Mouse (Mus musculus) heart, embryonic 10.5 days (tissue): ENCODE results near the gene Mdm2. TPM values are rescaled to one million over a fixed set of nuclear protein-coding genes. Genes with fewer than 3 reads are reported as not detected.
A peak's percentile ranks its signal among the peaks of the same experiment; 100 is the strongest.
"Not testable (repeated sequence)": the region's sequence is repeated elsewhere in the genome, so short reads cannot be mapped to it uniquely, and the experiment has no call there.

ENCODE experiments used
- DNase-seq: peaks from one replicate; pipeline ENCODE4 v3.0.0-alpha.2; 2017; ENCODE audit warnings: low spot score
- H3K27ac ChIP-seq: fragments of 300-500 bp; sonication (generic); 2 replicates; pipeline ENCODE4 v1.5.1; 2016; ENCODE audit warnings: mild to moderate bottlenecking
- H3K27me3 ChIP-seq: fragments of 300-500 bp; sonication (generic); 2 replicates; pipeline ENCODE4 v1.6.1; 2016; ENCODE audit warnings: mild to moderate bottlenecking; ENCODE audit not compliant: poor library complexity, insufficient read depth, severe bottlenecking
- H3K36me3 ChIP-seq: fragments of 300-500 bp; sonication (generic); 2 replicates; pipeline ENCODE4 v1.6.1; 2016; ENCODE audit warnings: mild to moderate bottlenecking, moderate library complexity
- H3K4me1 ChIP-seq: fragments of 300-500 bp; sonication (generic); 2 replicates; pipeline ENCODE4 v1.6.1; 2016; ENCODE audit warnings: mild to moderate bottlenecking
- H3K4me3 ChIP-seq: fragments of 300-500 bp; sonication (generic); 2 replicates; pipeline ENCODE4 v1.5.1; 2016; ENCODE audit warnings: mild to moderate bottlenecking, moderate library complexity
- H3K9me3 ChIP-seq: fragments of 300-500 bp; sonication (generic); 2 replicates; pipeline ENCODE4 v1.6.1; 2016; ENCODE audit warnings: mild to moderate bottlenecking, moderate library complexity
- WGBS: fragments of 180-500 bp; shearing (Covaris S2); methylation state at CpG from one replicate; pipeline ENCODE4 v1.1.7; 2016; 5-methylcytosine and 5-hydroxymethylcytosine counted together
- polyA plus RNA-seq: library from polyadenylated mRNA; unstranded; fragments of >200 nt; fragmentation: Nextera tagmentation; extraction: Ambion mirVana; gene quantifications from 2 replicates; pipeline ENCODE4 v1.2.1, GENCODE M21; 2016

Gene Mdm2
- polyA plus RNA-seq, 1 experiment from 2014 or later, result 56.4 TPM

- H3K27me3 ChIP-seq, result no peaks in the 10 kb centered on the region
- H3K4me1 ChIP-seq, result 0 out of 2 replicates have a peak, but pooled peaks cover 6% of the 10 kb centered on the region
- no peaks in the 10 kb centered on the region for H3K36me3 ChIP-seq
- DNase-seq, result no peak
- H3K4me3 ChIP-seq, result no peak overlapping the region
- H3K27ac ChIP-seq, result no peak overlapping the region
- H3K9me3 ChIP-seq, result no peaks in the 10 kb centered on the region
- 79% methylated on average over 7 of the region's 7 CpGs for WGBS
These were observed 15.1 kb upstream of the Mdm2 start for GRCm38 (mm10) chr10:117725671-117726070.

- no peaks in the 10 kb centered on the region for H3K36me3 ChIP-seq
- 0 out of 2 replicates have a peak, but pooled peaks cover 6% of the 10 kb centered on the region for H3K4me1 ChIP-seq
- H3K9me3 ChIP-seq, result no peaks in the 10 kb centered on the region
- H3K4me3 ChIP-seq, result no peak overlapping the region
- 89% methylated on average over 3 of the region's 3 CpGs for WGBS
- H3K27me3 ChIP-seq, result no peaks in the 10 kb centered on the region
- DNase-seq, result no peak
- H3K27ac ChIP-seq, result no peak overlapping the region
These were observed 14.3 kb upstream of the Mdm2 start for GRCm38 (mm10) chr10:117724804-117725361.

- Histone ChIP-seq H3K4me1 (0 out of 2 replicates have a peak, but pooled peaks cover 6% of the 10 kb centered on the region), H3K27ac (no peak overlapping the region), H3K4me3 (no peak overlapping the region), H3K36me3 (no peaks in the 10 kb centered on the region), H3K9me3 (no peaks in the 10 kb centered on the region), H3K27me3 (no peaks in the 10 kb centered on the region)
- WGBS, result 73% methylated on average over 5 of the region's 5 CpGs
- no peak for DNase-seq
These were observed 13.7 kb upstream of the Mdm2 start for GRCm38 (mm10) chr10:117724136-117724718.

- H3K9me3 ChIP-seq, result no peaks in the 10 kb centered on the region
- no peaks in the 10 kb centered on the region for H3K36me3 ChIP-seq
- DNase-seq, result no peak
- no peak overlapping the region for H3K4me3 ChIP-seq
- peak overlapping the region; percentile 75 for H3K27ac ChIP-seq
- WGBS, result 60% methylated on average over 19 of the region's 19 CpGs
- H3K4me1 ChIP-seq, result peaks cover 20% of the 10 kb centered on the region
- H3K27me3 ChIP-seq, result no peaks in the 10 kb centered on the region
These were observed 7.9 kb upstream of the Mdm2 start for GRCm38 (mm10) chr10:117718161-117719119.

- Histone ChIP-seq H3K36me3 (no peaks in the 10 kb centered on the region), H3K27ac (peak overlapping the region; percentile 75), H3K4me1 (peaks cover 20% of the 10 kb centered on the region), H3K9me3 (no peaks in the 10 kb centered on the region), H3K4me3 (0 out of 2 replicates have a peak overlapping the region, but pooled peaks have one; percentile 12), H3K27me3 (no peaks in the 10 kb centered on the region)
- DNase-seq, result no peak
- WGBS, result 7% methylated on average over 4 of the region's 4 CpGs
These were observed 7.0 kb upstream of the Mdm2 start for GRCm38 (mm10) chr10:117717583-117717982.

- Histone ChIP-seq H3K36me3 (no peaks in the 10 kb centered on the region), H3K27ac (peak overlapping the region; percentile 75; the same call in 1 of the 2 replicates), H3K4me1 (peaks cover 22% of the 10 kb centered on the region), H3K27me3 (no peaks in the 10 kb centered on the region), H3K4me3 (no peak overlapping the region), H3K9me3 (no peaks in the 10 kb centered on the region)
- DNase-seq, result peak; percentile 33
- WGBS, result 87% methylated on average over 3 of the region's 3 CpGs
These were observed 6.1 kb upstream of the Mdm2 start for GRCm38 (mm10) chr10:117716686-117717085.

- WGBS, result 89% methylated on average over 1 of the region's 1 CpGs
- H3K4me3 ChIP-seq, H3K9me3 ChIP-seq, H3K36me3 ChIP-seq, DNase-seq, H3K27ac ChIP-seq, H3K27me3 ChIP-seq: not testable (repeated sequence)
- H3K4me1 ChIP-seq, result peaks cover 28% of the 10 kb centered on the region
These were observed 5.1 kb upstream of the Mdm2 start for GRCm38 (mm10) chr10:117715654-117716053.

- Histone ChIP-seq H3K27me3 (no peaks in the 10 kb centered on the region), H3K4me3 (no peak overlapping the region), H3K36me3 (no peaks in the 10 kb centered on the region), H3K27ac (no peak overlapping the region), H3K4me1 (peaks cover 28% of the 10 kb centered on the region), H3K9me3 (no peaks in the 10 kb centered on the region)
- peak; percentile 28 for DNase-seq
- WGBS, result 68% methylated on average over 4 of the region's 4 CpGs
These were observed 4.5 kb upstream of the Mdm2 start for GRCm38 (mm10) chr10:117714928-117715500.

- no peaks in the 10 kb centered on the region for H3K9me3 ChIP-seq
- H3K4me3 ChIP-seq, result no peak overlapping the region
- WGBS, result 83% methylated on average over 3 of the region's 3 CpGs
- H3K4me1 ChIP-seq, result peaks cover 28% of the 10 kb centered on the region
- peaks cover 3% of the 10 kb centered on the region; the same call in 1 of the 2 replicates for H3K36me3 ChIP-seq
- H3K27me3 ChIP-seq, result no peaks in the 10 kb centered on the region
- peak; percentile 58 for DNase-seq
- H3K27ac ChIP-seq, result no peak overlapping the region
These were observed 3.5 kb upstream of the Mdm2 start for GRCm38 (mm10) chr10:117714048-117714545.

- Histone ChIP-seq H3K9me3 (no peaks in the 10 kb centered on the region), H3K36me3 (peaks cover 7% of the 10 kb centered on the region; the same call in 1 of the 2 replicates), H3K27me3 (no peaks in the 10 kb centered on the region), H3K4me3 (no peak overlapping the region), H3K4me1 (peaks cover 28% of the 10 kb centered on the region), H3K27ac (no peak overlapping the region)
- WGBS, result 93% methylated on average over 8 of the region's 8 CpGs
- DNase-seq, result peak; percentile 61
These were observed 2.9 kb upstream of the Mdm2 start for GRCm38 (mm10) chr10:117713466-117713865.

- Histone ChIP-seq H3K27me3 (no peaks in the 10 kb centered on the region), H3K4me3 (no peak overlapping the region), H3K9me3 (no peaks in the 10 kb centered on the region), H3K4me1 (peaks cover 22% of the 10 kb centered on the region), H3K27ac (no peak overlapping the region), H3K36me3 (peaks cover 12% of the 10 kb centered on the region)
- no peak for DNase-seq
- WGBS, result 90% methylated on average over 9 of the region's 9 CpGs
These were observed 2.3 kb upstream of the Mdm2 start for GRCm38 (mm10) chr10:117712871-117713270.

GRCm38 (mm10) chr10:117712191-117712754, 1.7 kb upstream of the Mdm2 start:
- 85% methylated on average over 9 of the region's 9 CpGs for WGBS
- no peak for DNase-seq
- Histone ChIP-seq H3K4me3 (no peak overlapping the region), H3K4me1 (peaks cover 17% of the 10 kb centered on the region), H3K27ac (no peak overlapping the region), H3K9me3 (no peaks in the 10 kb centered on the region), H3K36me3 (peaks cover 18% of the 10 kb centered on the region), H3K27me3 (no peaks in the 10 kb centered on the region)
